Mouse (Mus musculus): ENCODE results near the gene H3f3b.
A peak's percentile ranks its signal among the peaks of the same experiment; 100 is the strongest.

H3f3b gene

DNA sequence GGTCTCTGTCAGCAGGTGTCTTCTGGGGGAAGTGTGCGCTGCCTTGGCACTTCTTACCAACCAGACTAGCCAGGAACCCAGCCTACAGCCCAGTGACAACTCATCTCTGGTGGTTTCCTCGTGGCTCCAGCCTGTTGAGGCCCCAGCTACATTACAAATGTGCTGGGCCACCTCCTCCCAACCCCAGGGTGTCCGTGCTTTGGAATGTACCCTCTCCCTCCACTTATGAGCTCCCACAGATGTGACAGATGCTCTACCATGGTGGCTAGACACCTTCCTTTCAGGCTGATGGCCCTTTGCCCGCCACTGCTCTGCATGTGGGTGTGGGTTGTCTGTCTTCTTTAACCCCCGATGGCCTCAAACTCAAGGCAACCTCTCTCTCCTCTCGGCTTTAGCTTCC, 26.0 kb downstream of the H3f3b start:
- DNase-seq (ENCODE audit: low spot score in 2 of 2), result no peak

DNA sequence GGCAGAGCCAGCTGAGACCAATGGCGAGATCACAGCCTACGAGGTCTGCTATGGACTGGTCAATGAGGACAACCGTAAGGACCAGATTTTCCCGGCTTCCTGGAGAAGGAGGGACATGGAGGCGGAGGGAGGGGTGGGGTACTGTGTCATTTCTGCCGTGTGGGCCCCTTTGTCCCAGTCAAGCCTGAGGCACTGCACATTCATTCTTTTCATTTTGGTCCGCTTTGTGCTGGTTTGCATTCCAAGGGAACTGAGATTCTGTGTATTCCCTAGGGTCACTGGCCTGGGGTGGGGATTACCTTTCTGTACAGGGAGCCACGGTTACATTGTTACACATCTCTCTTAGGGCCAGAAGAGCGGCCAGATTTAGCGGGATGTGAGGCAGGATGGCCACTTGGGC, 27.2 kb downstream of the H3f3b start:
- no peak for DNase-seq (ENCODE audit: low spot score in 2 of 2)

DNA sequence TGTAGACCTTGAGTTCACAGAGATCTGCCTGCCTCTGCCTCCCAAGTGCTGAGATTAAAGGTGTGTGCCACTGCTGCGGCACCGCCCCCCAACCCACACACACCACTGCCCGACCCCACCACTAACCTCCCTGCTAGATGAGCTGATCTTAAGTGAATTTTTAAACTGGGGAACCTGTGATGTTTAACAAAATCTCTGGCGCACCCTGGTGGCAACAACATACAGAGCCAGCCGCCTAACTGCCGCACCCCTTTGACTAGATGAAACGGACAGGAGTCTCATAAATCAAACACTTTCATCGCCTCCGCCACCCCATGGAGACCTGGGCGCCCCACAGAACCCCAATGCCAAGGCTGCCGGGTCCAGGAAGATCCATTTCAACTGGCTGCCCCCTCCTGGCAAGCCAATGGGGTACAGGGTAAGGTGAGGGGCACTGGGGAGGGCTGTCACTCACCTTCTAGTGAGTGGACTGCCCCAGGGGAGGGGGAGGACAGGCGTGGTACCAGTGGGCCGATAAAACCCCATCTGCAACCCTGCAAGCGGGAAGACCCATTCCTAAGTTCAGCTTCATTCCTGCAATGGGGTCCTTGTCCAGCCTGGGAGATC, 28.1 kb downstream of the H3f3b start:
- peak; percentile 62 to 75 for DNase-seq (ENCODE audit: low spot score in 2 of 2)

DNA sequence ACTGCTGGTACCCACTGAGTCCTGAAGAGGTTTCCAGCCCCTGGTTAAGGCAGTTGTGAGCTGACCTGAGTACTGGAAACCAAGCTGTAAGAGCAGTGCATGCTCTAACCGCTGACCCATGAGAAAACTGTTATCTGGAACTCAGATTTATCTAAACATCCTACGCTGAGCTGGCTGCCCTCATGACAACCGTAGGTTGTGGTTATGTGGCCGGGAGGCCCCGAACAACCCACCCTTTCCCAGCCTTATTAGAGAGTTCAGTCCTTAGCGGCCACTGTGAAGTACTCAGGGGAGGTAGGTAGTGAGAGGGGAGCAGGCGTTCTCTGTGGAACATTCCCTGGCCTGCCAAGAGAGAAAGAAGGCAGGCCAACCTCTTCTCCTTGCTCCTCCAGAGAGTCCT, 28.7 kb downstream of the H3f3b start:
- no peak for DNase-seq (ENCODE audit: low spot score in 2 of 2)

DNA sequence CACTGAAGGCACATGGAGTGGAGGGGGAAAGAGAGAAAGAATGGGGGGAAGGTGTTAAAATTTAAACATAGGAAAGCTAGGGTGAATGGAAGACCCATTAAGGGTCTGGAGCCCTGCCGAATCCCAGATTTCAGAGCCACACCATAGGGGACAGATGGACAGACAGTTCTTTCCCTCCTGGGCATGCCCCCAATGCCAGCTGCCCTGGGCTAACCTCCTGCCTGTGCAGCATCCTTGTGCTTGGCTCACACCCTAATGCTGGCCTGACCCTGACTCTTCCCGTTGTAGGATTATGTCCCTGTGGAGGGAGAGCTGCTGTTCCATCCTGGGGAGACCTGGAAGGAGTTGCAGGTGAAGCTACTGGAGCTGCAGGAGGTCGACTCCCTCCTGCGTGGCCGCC, 30.1 kb downstream of the H3f3b start:
- no peak for DNase-seq (ENCODE audit: low spot score in 2 of 2)

DNA sequence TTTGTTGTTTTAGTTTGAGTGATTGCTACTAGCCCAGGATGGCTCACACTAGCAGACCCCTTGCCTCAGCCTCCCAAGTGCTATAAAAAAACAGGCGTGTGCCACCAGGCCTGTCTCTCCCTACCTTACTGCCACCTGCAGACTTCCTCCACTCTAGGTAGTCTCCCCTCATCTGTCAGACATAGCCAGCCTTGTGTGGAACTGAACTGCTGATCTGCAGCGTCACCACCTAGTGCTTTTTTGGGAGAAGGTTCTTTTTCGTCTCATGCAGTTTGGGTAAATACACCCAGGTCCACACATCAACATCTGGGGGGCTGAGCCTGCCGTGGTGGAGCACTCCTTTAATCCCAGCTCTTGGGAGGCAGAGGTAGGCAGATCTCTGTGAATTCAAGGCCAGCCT, 30.7 kb downstream of the H3f3b start:
- DNase-seq (ENCODE audit: low spot score in 2 of 2), result no peak

DNA sequence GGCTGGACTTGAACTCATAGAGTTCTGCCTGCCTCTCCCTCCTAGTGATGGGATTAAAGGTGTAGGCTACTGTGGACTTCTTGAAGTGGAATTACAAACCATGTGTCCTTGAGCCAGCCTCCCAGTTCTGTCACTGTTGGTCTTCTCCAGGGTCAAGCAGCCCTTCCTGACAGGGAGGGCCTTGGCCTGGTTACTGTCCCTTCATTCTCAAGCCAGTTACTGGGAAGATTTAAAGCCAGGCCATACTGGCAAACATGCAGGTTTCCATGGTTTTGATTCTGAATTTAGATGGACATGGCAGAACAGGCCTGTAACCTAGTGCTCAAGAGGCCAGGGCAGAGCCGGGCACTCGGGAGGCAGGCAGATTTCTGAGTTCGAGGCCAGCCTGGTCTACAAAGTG, 32.5 kb downstream of the H3f3b start:
- no peak for DNase-seq (ENCODE audit: low spot score in 2 of 2)

DNA sequence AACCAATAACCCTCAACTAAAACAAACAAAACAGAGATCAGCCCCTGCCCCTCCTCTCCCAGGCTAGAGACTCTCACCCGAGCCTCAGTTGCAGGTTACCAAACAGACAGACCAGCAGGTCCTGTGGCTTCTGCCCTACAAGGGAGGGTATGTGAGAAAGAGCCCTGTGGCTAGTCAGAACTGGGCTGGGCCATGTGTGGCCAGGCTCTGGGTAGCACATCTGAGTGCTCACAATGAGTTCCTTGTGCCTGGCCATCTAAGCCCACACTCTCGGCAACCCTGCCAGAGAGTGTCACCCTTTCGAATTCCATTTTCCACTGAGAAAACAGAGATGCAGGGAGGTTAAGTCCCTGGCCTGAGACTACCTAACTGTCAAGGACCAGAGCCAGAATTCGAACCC, 35.7 kb downstream of the H3f3b start:
- DNase-seq (ENCODE audit: low spot score in 2 of 2), result no peak

DNA sequence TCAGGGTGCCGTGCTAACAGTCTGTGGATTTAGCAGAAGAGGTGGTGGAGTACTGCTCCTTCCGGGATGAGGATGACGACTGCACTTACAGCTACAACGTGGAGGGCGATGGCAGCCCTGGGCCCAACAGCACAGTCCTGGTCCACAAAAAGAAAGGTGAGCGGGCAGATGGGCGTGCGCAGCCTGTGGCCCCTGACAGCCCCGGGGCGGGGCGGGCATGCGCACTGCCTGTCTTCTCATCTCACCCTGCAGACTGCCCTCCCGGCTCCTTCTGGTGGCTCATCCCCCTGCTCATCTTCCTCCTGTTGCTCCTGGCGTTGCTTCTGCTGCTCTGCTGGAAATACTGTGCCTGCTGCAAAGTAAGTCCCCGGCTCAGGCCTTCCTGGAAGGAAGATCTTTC, 38.1 kb downstream of the H3f3b start:
- DNase-seq (ENCODE audit: low spot score in 2 of 2), result no peak

DNA sequence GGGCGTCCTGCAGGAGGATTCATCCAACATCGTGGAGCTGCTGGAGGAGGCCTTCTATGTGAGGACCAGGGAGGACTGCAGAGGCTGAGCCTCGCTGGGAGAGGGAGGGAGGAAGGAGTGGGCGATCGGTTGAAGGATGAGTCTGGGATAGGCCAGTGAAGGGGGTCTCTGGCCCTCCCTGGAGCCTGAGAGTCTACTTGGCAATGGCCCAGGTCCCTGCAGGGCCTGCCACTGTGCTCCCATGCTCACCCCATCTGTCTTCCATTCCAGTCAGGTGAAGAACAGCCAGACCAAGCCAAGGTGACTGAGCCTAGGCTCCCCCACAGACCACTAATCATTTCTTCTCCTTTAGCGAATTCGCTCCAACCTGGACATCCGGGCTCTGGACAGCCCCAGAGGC, 44.5 kb downstream of the H3f3b start:
- DNase-seq (ENCODE audit: low spot score in 2 of 2), result no peak

DNA sequence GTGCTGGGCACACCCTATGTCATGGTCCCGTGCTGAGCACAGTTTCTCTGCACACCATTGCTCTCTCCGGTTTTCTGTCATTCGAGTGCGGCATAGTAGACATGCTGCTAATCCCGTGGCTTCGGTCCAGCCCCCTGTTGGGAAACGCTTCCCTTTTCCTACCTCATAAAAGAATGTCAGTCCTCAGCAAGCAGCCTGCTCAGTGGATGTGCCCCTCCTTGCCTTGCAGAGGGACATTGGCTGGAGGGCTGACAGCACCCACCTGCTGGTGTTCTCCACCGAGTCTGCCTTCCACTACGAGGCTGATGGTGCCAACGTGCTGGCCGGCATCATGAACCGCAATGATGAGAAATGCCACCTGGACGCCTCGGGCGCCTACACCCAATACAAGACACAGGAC, 45.3 kb downstream of the H3f3b start:
- DNase-seq (ENCODE audit: low spot score in 2 of 2), result no peak

DNA sequence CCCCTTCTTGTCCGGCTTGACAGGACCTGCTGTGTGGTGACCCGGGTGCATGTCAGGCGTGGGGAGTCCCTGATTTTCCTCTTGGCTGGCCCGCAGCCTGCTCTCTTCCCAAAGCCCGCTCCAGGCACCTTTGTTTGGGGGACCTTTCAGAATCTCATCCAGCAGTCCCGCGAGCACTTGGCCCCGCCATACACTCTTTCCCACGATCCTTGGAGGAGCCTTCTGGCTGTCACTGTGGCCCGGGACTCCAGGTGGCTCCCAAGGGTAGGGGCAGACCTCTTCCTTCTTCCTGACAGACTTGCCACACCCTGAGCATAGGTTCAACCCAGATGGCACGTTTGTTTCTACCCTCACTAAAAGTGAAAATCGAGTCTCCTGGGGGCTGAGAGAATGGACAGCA, 52.2 kb downstream of the H3f3b start:
- no peak for DNase-seq (ENCODE audit: low spot score in 2 of 2)

DNA sequence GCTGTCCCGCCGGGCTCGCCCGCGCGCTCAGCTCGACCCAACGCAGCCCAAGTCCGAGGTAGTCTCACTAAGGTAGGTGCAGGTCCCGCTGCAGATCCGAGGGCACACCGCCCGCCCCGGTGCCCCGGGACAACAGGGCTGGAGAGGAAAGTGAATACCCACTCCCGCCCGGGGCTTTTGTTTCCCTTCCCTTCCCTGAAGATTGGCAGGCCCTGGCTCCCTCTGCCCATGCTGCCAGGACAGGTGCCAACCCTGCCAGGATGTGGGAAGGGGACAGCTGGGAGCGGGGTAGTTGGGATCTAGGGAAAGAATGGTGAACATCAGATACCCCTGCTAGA, 52.7 kb downstream of the H3f3b start:
- no peak for DNase-seq (ENCODE audit: low spot score in 2 of 2)

DNA sequence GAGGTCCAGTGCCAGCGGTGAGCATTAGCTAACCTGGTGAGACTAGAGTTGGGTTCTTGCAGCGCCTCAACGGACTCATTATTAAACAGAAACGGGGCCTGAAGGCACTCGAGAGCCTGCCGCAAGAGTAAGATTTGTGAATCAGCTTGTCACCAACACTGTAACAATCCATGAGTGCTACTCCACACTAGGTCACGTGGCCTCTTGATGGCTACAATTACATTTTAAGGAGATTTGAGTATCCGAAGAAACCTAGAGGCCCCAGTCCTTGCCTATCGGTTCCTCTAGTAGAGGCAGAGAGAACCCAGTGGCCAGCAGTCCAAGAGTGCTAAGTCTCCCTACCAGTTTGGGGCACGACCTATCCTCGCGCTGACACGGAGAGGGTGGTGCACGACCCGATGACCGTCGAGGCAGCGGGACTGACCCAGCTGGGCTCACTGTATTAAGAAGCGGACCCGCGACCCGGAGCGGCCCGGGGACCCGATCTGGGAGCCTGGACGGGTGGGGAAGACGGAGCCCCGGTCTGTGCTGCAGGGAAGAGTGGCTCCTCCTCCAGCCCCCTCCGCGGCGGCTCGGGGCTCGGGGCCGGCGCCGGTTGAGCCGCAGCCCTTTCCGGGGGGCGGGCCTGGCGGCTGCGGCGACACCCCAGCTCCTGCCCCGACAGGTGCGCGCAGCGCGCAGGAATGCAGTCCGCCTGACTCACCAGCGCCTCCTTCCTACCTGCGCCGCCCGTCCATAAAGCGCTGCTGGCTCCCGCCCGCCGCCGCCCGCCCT, 53.3 kb downstream of the H3f3b start, which contains the start of gene Itgb4:
Itgb4 (plus strand) TSS at position 401 of the 774 bp plus-strand sequence.
- DNase-seq (ENCODE audit: low spot score in 2 of 2), result peak in 1 of 2 experiments; percentile 39

All from natural killer cell, adult 2 months (primary cell).